Mouse (Mus musculus) testis, postnatal 14 days (tissue): Measurements from ENCODE around the gene Olfr853.

Source experiments
- DNase-seq: peaks from one replicate; pipeline ENCODE4 v3.0.0; 2021; ENCODE audit warnings: low spot score

Olfr853 gene

DNA sequence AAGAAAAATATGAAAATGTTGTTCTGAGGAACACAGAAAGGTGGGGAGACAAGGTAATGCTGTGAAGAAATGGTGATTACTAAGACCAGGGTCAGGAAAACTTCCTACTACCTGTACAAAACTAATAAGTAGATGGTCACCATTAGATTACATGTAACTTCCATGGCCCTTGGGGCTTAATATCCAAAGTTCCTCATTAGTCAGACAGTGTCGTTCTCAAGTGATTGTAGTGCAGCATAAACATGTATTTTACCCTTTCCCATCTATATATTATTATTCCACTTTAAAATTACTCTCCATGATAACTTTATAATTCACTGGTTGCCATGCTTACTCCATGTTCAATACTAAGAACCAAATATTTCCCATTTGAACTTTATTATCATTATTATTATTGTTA is at the start of gene Olfr853:
Gene Olfr853 (minus strand): TSS at position 101 of the 400 bp plus-strand sequence.
- no peak for DNase-seq

DNA sequence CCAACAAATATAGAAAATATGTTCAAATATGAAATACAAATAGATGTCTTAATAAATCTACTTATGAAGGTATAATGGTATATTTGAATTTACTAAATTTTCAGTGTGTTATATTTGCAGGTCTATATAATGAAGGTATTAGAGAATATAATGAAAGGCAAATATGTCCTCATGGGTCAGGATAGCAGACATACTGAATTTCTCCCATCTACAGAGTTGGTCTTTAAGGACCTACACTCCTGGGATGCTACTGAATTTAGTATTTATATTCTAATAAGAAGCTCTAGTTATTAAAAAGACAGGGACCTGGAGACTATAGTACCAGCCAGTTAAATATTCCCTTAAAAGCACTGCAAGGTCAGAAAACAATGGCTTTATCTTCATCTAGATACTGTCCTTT is 41.4 kb upstream of the Olfr853 start, which contains the start of gene Olfr855:
Gene Olfr855 (plus strand): TSS at position 301 of the 400 bp plus-strand sequence.
- DNase-seq: no peak

DNA sequence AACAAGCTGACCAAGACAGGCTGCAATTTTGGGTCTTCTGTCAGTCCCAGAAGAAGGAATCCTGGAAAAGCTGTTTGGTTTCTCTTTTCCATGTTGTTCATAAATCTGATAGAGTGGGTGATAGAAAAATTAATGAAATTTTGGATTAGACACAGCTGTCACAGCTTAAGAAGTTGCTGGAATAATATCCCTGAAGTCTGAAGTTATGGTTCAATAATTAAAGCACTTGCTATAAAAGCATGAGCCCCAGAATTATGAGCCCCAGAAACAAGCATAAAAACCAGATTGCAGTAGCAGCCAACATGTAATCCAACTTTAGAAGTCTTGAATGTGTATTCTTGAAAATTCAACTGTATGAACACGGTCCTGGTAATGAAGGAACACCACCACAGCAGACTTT is 26.4 kb upstream of the Olfr853 start, which contains the start of gene Olfr854:
Gene Olfr854 (minus strand): TSS at position 101 of the 400 bp plus-strand sequence.
- DNase-seq: no peak

DNA sequence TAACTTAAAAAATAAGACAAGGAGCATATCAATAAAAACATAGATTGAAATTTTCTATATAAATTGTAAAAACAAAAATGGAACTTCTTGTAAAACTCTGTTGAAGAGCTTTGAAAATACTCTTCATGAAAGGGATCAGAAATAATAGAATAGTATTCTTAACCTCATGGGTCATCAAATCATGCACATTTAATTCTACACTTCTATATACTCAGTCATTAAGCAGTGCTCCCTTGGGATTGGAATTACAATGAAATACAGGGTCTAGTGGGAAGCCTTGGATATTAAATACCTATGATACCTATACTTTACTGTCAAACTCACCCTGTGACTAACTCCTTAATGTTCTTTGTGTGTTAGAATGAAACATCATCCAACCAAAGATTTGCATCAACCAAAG is 47.9 kb downstream of the Olfr853 start, which contains the start of gene Olfr851:
Gene Olfr851 (plus strand): TSS at position 301 of the 400 bp plus-strand sequence.
- no peak for DNase-seq
